Mouse (Mus musculus) left cerebral cortex, postnatal 14 days (tissue): ENCODE results near the gene Rsph9. TPM values are rescaled to one million over a fixed set of nuclear protein-coding genes. Genes with fewer than 3 reads are reported as not detected.
A peak's percentile ranks its signal among the peaks of the same experiment; 100 is the strongest.

Source experiments
- DNase-seq, 2 experiments: peaks; one replicate each; pipeline ENCODE4 v3.0.0; 2021 to 2022; ENCODE audit warnings: low spot score in 2 of 2, mixed read lengths in 1 of 2
- intact Hi-C: fragments of 180-260 bp; cut with DNase I; formaldehyde crosslinking; loops from one replicate; pipeline ENCODE4 v1.15.1; 2025
- total RNA-seq, 2 experiments: library from RNA; stranded (reverse); gene quantifications; 2 replicates each; pipeline ENCODE4 v1.2.3; 2021

The Rsph9 gene
- total RNA-seq, 2 experiments from 2014 or later: 22.8 to 23.7 TPM

DNA sequence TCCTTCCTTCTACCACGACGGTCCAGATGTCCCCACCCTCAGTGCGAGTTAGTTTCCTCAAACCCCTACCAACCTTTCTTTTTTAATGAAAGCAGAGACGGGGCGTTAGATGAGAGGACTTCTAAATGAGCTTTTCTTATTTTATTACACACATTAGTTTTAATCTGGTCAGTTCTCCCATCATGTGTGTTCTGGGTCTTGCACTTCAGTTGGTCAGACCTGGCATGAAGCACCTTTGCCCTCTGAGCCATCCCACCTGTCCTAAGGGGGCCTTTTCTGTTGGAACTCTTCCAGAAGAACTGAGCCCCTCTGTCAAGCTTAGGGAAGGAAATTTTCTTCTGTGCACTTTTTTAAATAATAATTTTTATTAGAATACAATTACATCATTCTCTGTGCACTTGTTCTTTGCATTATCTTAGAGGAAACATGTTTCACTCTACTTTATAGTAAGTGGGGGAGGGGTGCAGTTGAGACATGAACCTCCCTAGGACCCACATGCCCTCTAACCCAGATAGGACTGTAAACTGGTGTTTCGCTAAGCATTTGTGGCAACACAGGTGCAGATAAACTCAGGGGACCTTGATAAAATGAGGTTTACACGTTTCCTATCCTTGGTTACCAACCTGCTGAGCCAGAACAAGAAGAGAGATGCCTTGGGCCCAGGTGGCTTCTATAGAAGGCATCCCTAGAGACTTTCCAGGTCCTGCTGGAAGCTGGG lies 69.5 kb downstream of the Rsph9 start:
- intact Hi-C loops: no loop called here
- DNase-seq: no peak

DNA sequence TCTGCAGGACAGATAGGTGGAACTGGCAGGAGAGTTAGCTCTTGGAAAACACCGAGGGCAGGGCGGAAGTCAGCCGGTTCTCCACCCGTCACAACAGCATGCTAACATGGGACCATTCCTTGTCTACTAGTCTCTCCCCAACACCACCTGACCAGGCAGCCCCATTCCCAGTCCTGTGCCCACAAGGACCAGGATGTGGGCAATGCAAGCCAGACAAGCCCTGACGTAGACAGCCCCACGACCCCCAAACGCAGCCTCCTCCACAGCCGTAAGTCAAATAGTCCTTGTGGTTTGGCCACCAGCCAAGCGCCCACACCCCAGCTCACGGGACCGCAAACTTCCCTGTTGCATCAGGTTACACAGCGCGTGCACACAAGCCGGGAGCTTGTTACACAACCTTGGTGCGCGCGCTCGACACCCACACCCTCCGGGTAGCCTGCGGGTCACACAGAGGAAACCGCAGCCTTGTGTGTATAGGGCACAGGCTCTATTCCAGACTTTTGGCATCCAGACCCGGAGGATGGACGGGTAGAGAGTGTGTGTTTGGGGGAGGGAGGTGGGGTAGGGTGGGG lies 70.2 kb downstream of the Rsph9 start:
- intact Hi-C loops: no loop called here
- DNase-seq: peak; percentile 12 to 30

Other genes with a start within 250 kb of the Rsph9 start
- gene Vegfa, start 111.8 kb downstream of the Rsph9 start, total RNA-seq: 10 to 100 TPM; 88.1 to 94.7 TPM
- 10 to 100 TPM; 79.0 to 83.1 TPM for gene Mrps18a, start 33.2 kb downstream of the Rsph9 start, total RNA-seq
- gene Mad2l1bp, start 9.3 kb upstream of the Rsph9 start, total RNA-seq: 10 to 100 TPM; 13.4 to 15.9 TPM
- gene Gtpbp2, start 16.8 kb upstream of the Rsph9 start, total RNA-seq: 100 to 1,000 TPM in 1 of 2 experiments, 10 to 100 TPM in 1; 95.4 to 106 TPM
- gene Polh, start 58.4 kb upstream of the Rsph9 start, total RNA-seq: 1 to 10 TPM; 6.8 to 7.0 TPM
- gene Xpo5, start 58.6 kb upstream of the Rsph9 start, total RNA-seq: 10 to 100 TPM; 37.5 to 40.1 TPM
- gene Polr1c, start 103.8 kb upstream of the Rsph9 start, total RNA-seq: 10 to 100 TPM; 34.0 to 35.2 TPM
- 10 to 100 TPM; 82.1 to 99.3 TPM for gene Yipf3, start 103.9 kb upstream of the Rsph9 start, total RNA-seq
- 10 to 100 TPM; 91.0 to 98.8 TPM for gene Lrrc73, start 109.3 kb upstream of the Rsph9 start, total RNA-seq
- gene Tjap1, start 138.8 kb upstream of the Rsph9 start, total RNA-seq: 10 to 100 TPM; 39.1 to 44.9 TPM
- 10 to 100 TPM; 61.2 to 65.1 TPM for gene Dlk2, start 153.2 kb upstream of the Rsph9 start, total RNA-seq
- gene Abcc10, start 184.1 kb upstream of the Rsph9 start, total RNA-seq: 1 to 10 TPM; 8.4 to 8.7 TPM
- gene Zfp318, start 239.5 kb upstream of the Rsph9 start, total RNA-seq: 10 to 100 TPM; 70.9 to 71.5 TPM